Mouse (Mus musculus): ENCODE data around the gene Shisa6. TPM values are rescaled to one million over a fixed set of nuclear protein-coding genes. Genes with fewer than 3 reads are reported as not detected.
"Not testable (repeated sequence)": the region's sequence is repeated elsewhere in the genome, so short reads cannot be mapped to it uniquely, and the experiment has no call there.

The Shisa6 gene
- polyA plus RNA-seq, 1 experiment, result 10.7 TPM

DNA sequence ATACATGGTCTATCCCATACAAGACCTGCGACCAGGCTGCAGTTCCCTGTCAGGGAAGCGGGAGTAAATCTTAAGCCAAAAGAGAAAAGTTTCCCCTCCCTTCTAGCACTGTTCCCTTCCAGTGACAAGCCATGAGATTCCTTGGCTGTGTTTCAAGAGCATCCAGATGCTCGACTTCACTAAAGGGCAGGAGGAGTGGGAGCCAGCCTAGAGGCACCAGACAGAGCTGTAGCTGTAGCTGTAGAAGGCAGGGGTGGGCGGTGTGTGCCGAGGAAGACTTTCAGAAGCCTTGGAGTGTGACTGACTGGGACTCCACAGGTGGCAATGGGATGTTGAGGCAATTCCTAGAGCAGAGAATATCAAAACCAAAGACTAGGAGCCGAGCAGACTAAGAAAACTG is 43.3 kb downstream of the Shisa6 start:
- peak; percentile 59 for DNase-seq (ENCODE audit: low read depth)
- TF ChIP-seq CTCF (IDR thresholded peaks at IDR 0.05; ENCODE audit: borderline replicate concordance, extremely low read depth, insufficient read depth, insufficient read length), result no peak
- TF ChIP-seq POLR2A (IDR thresholded peaks at IDR 0.05; ENCODE audit: borderline replicate concordance, extremely low read depth, insufficient read depth, insufficient read length, poor library complexity, severe bottlenecking), result no peak

DNA sequence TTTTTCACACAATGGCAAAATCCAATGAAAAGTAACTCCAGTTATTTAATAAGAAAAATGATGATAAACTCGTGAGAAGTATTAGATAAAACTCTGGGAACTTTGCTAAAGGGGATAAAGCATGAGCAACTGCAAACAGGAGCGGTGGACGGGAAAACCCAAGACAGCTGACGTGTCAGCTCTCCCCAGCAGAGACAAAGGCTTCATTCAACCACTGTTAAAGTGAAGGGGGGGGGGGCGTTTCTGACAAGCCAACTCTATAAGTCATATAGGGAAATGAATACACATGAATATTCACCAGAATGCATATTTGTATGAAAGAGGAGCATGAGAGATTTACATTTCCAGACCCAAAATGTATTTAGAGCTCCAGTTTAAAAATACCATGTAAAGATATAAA is 83.1 kb downstream of the Shisa6 start:
- peak; percentile 45 for DNase-seq (ENCODE audit: low read depth)

DNA sequence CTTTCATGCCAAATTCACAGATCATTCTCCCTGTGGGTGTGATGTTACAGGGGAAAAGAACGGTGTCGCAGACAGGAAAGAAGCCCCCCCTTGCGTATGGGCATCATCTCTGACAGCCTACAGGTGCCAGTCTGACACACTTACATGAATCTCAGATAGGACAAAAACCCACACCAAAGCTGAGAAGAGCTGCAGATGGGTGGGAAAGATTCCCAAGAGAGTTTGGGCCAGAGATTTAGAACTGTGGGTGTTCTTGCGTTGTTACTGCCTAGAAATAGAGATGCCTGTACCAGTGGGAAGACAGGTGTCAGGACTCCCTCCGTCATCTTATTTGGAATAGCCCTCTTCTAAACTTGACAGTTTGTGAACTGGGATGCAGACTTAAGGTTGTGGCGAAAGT is 99.6 kb downstream of the Shisa6 start:
- TF ChIP-seq CTCF (IDR thresholded peaks at IDR 0.05; ENCODE audit: borderline replicate concordance, extremely low read depth, insufficient read depth, insufficient read length), result no peak
- TF ChIP-seq POLR2A (IDR thresholded peaks at IDR 0.05; ENCODE audit: borderline replicate concordance, extremely low read depth, insufficient read depth, insufficient read length, poor library complexity, severe bottlenecking), result no peak
- DNase-seq (ENCODE audit: low read depth), result no peak

More for the DNA sequence above, 83.1 kb downstream of the Shisa6 start:
- TF ChIP-seq CTCF (IDR thresholded peaks at IDR 0.05; ENCODE audit: borderline replicate concordance, extremely low read depth, insufficient read depth, insufficient read length) (no peak), POLR2A (IDR thresholded peaks at IDR 0.05; ENCODE audit: borderline replicate concordance, extremely low read depth, insufficient read depth, insufficient read length, poor library complexity, severe bottlenecking) (no peak)

DNA sequence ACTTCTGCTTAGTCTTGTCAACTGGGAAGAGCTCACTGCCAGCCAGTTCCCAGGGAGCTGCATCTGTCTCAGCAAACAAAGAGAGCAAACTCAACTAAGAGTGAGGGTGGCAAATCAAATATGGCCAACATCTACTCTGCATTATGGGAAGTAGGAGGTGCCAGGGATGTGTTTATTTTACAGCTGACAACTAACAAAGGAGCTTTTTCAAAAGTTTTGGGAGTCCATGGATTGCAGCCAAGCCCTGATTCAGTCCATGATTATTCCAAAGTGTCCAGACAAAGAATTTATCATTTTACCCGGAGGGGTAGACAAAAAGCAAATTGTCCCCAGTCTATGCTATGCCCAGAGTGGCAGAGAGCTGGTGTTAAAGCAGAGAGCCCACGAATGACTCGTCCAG is 107.5 kb downstream of the Shisa6 start:
- DNase-seq (ENCODE audit: low read depth), result peak; percentile 65
- TF ChIP-seq CTCF (IDR thresholded peaks at IDR 0.05; ENCODE audit: borderline replicate concordance, extremely low read depth, insufficient read depth, insufficient read length) (no peak), POLR2A (IDR thresholded peaks at IDR 0.05; ENCODE audit: borderline replicate concordance, extremely low read depth, insufficient read depth, insufficient read length, poor library complexity, severe bottlenecking) (no peak)

DNA sequence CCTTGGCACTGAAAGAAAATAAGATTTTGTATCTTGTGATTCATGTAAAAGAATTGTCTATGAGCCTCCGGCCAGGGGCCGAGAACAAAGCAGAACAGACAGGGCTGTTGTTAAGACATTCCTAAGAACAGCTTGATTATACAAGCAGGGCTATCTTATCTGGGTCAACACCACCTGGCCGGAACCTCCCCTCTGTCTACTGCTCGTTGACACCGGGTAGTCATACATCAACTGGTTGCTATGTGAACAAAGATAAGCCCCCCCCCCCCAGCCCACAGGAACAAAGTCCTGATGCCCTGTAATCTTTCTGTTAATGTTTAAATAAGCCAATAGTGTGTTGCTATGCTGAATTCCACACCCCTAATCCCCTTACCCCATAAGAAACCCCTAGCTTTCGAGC is 117.0 kb downstream of the Shisa6 start:
- not testable (repeated sequence) for DNase-seq (ENCODE audit: low read depth)

DNA sequence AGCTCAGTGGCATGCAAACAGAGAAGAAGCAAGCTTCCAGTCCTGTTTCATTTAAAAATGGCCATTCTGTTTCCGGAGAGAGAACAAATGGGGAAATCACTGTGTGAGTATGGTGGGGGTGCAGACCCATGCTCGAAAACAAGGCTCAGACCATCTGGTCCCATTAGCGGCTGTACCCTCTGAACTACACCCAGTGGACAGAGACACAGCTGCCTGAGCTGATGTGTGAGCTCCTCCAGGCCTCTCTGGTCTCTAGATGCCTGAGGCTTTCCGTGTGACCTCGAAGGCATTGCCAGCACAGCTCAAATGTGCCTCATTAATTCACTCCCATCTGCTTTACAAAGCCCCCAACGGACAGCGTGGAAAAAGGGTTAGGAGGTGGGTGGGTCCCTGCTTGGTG is 125.7 kb downstream of the Shisa6 start:
- peak; percentile 57 for DNase-seq (ENCODE audit: low read depth)
- TF ChIP-seq CTCF (IDR thresholded peaks at IDR 0.05; ENCODE audit: borderline replicate concordance, extremely low read depth, insufficient read depth, insufficient read length) (no peak), POLR2A (IDR thresholded peaks at IDR 0.05; ENCODE audit: borderline replicate concordance, extremely low read depth, insufficient read depth, insufficient read length, poor library complexity, severe bottlenecking) (no peak)

DNA sequence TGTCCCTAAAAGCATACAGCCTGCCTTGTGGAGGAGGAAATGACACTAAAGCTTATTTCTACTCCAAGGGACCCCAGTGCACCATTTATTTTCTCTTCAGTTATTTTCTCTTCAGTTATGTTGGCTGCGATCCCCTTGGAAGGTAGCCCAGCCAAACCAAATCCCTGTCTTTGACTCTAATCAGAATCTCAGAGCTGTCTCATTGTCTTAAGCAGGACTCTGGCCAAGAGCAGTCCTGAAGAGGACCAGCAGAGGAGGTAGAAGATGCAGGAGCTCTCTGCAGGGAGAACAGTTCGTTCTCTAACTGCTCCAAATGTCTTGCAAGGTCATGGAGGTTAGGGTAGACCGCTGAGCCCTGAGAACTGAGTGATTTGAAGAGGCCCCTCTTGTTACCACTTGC is 138.2 kb downstream of the Shisa6 start:
- peak; percentile 78 for DNase-seq (ENCODE audit: low read depth)
- TF ChIP-seq POLR2A (IDR thresholded peaks at IDR 0.05; ENCODE audit: borderline replicate concordance, extremely low read depth, insufficient read depth, insufficient read length, poor library complexity, severe bottlenecking) (no peak), CTCF (IDR thresholded peaks at IDR 0.05; ENCODE audit: borderline replicate concordance, extremely low read depth, insufficient read depth, insufficient read length) (no peak)

DNA sequence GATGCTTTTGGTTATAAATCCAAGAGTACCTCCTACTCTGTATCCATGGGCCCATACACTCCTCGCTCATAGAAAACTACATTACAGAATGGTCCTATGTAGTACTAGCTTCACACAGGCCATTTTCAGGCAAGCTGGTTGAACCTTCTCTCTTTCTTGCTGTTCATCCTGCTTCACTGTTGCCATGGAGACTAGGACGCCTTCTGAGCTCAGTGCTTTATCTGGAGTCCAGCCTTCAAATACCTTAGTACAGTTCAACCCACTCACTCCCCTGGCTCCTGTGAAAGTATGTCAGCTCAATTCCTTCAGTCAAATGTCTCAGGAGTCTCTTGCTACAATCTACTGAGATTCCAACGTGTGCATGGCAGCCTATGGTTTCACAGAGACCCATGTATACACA is 154.0 kb downstream of the Shisa6 start:
- TF ChIP-seq CTCF (IDR thresholded peaks at IDR 0.05; ENCODE audit: borderline replicate concordance, extremely low read depth, insufficient read depth, insufficient read length) (no peak), POLR2A (IDR thresholded peaks at IDR 0.05; ENCODE audit: borderline replicate concordance, extremely low read depth, insufficient read depth, insufficient read length, poor library complexity, severe bottlenecking) (no peak)
- DNase-seq (ENCODE audit: low read depth), result peak; percentile 55

DNA sequence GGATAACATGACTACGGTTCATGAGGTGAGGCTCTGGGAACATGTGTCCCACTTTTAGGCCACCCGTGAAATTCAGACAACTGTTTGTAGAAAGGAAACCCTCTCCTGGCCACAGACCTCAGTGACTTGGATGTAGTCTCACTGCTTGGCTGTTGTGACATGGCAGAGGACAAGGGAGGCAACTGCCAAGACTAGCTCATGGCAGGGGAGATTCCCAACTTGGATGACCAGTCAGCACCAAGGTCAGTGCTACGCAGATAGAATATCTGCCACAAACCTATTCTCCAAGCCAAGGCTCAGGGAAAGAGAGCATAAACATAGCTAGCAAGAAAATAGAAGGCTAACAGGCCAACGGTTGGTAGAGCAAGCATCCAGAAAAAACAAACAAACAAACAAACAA is 156.0 kb downstream of the Shisa6 start:
- DNase-seq (ENCODE audit: low read depth), result no peak
- TF ChIP-seq CTCF (IDR thresholded peaks at IDR 0.05; ENCODE audit: borderline replicate concordance, extremely low read depth, insufficient read depth, insufficient read length), result no peak
- TF ChIP-seq POLR2A (IDR thresholded peaks at IDR 0.05; ENCODE audit: borderline replicate concordance, extremely low read depth, insufficient read depth, insufficient read length, poor library complexity, severe bottlenecking), result no peak

DNA sequence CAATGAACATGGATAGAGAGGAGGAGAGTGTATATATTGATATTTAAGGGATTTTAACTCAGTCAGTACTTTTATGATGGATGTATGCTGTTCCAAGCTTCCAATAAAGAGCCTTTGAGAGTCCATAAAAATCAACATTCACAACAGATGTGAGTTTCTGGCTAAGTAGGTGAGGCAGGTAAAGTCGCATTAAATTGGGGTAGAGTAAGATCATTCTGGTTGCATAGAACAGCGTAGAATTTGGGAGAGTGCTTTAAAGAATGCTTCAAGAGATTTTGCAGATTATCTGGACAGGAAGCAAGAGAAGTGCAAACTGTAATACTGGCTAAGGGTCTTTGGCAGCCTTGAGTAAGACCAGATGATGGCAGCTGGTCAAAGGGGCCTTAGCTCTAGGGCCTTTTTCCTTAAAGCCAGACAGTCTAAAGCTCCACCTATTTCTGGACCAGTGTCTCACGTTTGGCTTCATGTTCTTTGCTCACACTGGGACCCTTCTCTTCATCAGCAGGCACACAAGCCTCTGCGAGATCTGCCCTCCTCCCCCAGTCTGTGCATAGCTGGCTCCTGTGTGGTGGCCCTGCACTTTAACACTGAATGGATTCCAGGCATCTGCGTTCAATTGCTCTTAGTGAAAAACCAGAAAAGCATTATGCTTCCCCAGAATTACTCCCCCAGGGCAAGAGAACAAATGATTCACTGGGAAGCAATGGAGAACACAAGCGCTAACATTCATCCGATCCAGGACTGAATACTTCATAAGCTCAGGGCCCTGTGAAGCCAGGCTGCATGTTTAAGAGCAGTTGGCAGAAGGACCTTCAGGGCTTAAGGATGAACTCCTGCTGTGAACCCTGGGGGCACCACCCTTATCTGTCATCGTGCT is 158.7 kb downstream of the Shisa6 start:
- peak; percentile 27 for DNase-seq (ENCODE audit: low read depth)
- no peak for TF ChIP-seq POLR2A (IDR thresholded peaks at IDR 0.05; ENCODE audit: borderline replicate concordance, extremely low read depth, insufficient read depth, insufficient read length, poor library complexity, severe bottlenecking)
- TF ChIP-seq CTCF (IDR thresholded peaks at IDR 0.05; ENCODE audit: borderline replicate concordance, extremely low read depth, insufficient read depth, insufficient read length), result no peak

DNA sequence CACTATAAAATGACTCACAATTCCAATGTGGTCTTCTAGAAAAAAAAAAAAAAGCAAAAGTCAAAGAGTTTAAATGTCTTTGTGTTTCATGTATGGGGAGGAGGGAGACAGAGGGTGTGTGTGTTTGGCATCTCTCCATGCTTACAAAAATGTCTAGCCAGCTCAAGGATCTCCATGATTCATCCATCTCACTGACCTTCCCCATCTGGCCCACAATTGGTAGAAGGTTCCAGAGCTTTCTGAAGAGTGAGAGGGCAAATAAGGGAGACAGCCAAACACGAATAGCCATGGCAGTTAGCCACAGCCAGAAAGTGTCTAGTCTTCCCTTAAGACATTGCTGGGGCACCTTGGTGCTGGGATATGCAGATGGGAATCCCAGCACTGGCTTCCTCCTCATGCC is 166.0 kb downstream of the Shisa6 start:
- TF ChIP-seq POLR2A (IDR thresholded peaks at IDR 0.05; ENCODE audit: borderline replicate concordance, extremely low read depth, insufficient read depth, insufficient read length, poor library complexity, severe bottlenecking) (no peak), CTCF (IDR thresholded peaks at IDR 0.05; ENCODE audit: borderline replicate concordance, extremely low read depth, insufficient read depth, insufficient read length) (no peak)
- no peak for DNase-seq (ENCODE audit: low read depth)

DNA sequence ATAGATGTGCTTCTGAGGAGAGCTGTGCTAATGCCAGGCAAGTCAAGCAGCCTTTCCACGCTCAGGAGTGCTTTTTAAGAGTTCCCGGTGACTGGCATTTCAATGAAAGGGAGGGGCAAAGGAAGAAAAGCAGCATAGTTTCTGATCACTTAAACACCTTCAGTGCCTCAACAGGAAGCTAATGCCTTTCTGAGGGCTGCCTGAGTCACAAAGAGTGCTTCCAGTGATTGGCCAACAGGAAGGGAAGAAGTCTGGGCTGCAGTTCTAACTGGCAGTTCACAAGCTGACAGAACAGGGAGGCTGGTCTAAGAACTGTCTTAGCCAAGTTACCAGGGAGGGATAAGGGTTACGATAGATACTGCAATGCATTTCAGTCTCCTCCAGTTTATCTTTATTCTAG is 180.9 kb downstream of the Shisa6 start:
- TF ChIP-seq POLR2A (IDR thresholded peaks at IDR 0.05; ENCODE audit: borderline replicate concordance, extremely low read depth, insufficient read depth, insufficient read length, poor library complexity, severe bottlenecking), result no peak
- peak; percentile 26 for DNase-seq (ENCODE audit: low read depth)

Measured in brain, embryonic 14.5 days (tissue).